Mouse (Mus musculus) left cerebral cortex, adult 6 months (tissue): Measurements from ENCODE around the gene Peli2. TPM values are rescaled to one million over a fixed set of nuclear protein-coding genes. Genes with fewer than 3 reads are reported as not detected.

Experiments used
- long read RNA-seq, 2 experiments: library from polyadenylated mRNA; unstranded; transcript quantifications; one replicate each; pipeline ENCODE4 v2.0.0; 2019 to 2020
- polyA plus RNA-seq: library from polyadenylated mRNA; unstranded; fragments of <200 nt; fragmentation: Nextera tagmentation; gene quantifications from 2 replicates; pipeline ENCODE4 v1.2.3, GENCODE M21; 2021

Gene Peli2
- polyA plus RNA-seq = 5.1 and 9.9 TPM in 2 replicates
- long read RNA-seq, experiment 1, full-length matches to known transcripts = 28 of 41 reads
- long read RNA-seq, experiment 1, partial matches to known transcripts = 2 of 41 reads
- long read RNA-seq, experiment 1, other reads (novel, unspliced or antisense) = 11 of 41 reads
- long read RNA-seq, experiment 2, full-length matches to known transcripts = 3 of 10 reads
- long read RNA-seq, experiment 2, partial matches to known transcripts = 1 of 10 reads
- long read RNA-seq, experiment 2, other reads (novel, unspliced or antisense) = 6 of 10 reads

DNA sequence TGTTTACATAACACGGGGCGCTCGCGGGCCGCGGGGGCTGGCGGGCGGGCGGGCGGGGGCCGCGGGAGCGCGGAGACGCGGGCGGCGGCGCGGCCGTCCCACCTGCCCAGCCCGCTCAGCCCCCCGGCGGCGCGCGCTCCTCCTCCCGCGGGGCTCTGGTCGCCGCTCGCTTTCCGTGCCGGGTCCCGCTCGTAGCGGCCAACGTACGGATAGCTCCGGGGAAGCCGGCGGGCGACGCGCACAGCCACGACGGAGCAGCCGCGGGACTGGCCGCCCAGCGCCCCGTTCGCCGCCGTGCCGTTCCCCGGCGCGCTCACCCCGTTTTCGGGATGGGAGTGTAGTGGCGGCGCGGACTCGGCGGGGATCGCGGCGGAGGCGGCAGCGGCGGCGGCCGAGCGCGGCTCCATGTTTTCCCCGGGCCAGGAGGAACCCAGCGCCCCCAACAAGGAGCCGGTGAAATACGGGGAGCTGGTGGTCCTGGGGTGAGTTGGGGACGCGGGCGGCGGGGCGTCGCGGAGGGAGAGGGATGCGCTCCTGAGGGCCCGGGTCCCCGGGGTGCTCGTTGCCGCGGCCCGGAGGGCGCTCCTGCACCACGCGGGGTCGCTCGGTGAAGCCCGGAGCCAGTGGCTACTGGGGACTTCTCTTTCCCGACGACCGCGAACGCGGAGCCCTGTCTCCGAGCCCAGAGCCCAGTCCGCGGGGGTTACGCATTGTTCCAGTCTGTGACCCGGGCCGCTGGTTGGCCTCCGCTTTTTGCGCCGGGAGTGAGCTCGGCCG, at the start of gene Peli2:
Gene Peli2 (plus strand): TSS at position 72 of the 777 bp plus-strand sequence.

